Mouse (Mus musculus) hindbrain, embryonic 15.5 days (tissue): Measurements from ENCODE around the gene Hdac9. TPM values are rescaled to one million over a fixed set of nuclear protein-coding genes. Genes with fewer than 3 reads are reported as not detected.

Experiments used
- ATAC-seq: fragments of 200-750 bp; cut with Nextera tagmentation; 2 replicates; pipeline ENCODE4 v1.8.0; 2017; ENCODE audit warnings: low read depth, moderate number of reproducible peaks, moderate TSS enrichment; ENCODE audit not compliant: low FRiP score
- H3K27ac ChIP-seq: fragments of 300-500 bp; sonication (generic); replicated peaks from 2 replicates; pipeline ENCODE4 v1.5.1; 2015; ENCODE audit warnings: mild to moderate bottlenecking, inconsistent platforms
- H3K27me3 ChIP-seq: fragments of 300-500 bp; sonication (generic); 2 replicates; pipeline ENCODE4 v1.6.1; 2015; ENCODE audit warnings: control low read depth, inconsistent platforms
- H3K36me3 ChIP-seq: fragments of 300-500 bp; sonication (generic); 2 replicates; pipeline ENCODE4 v1.6.1; 2015; ENCODE audit warnings: control low read depth, inconsistent platforms
- H3K4me1 ChIP-seq: fragments of 300-500 bp; sonication (generic); replicated peaks from 2 replicates; pipeline ENCODE4 v1.6.1; 2015; ENCODE audit warnings: control low read depth, inconsistent platforms
- H3K4me2 ChIP-seq: fragments of 300-500 bp; sonication (generic); 2 replicates; pipeline ENCODE4 v1.6.1; 2015; ENCODE audit warnings: moderate library complexity, mild to moderate bottlenecking, inconsistent platforms
- H3K4me3 ChIP-seq: fragments of 300-500 bp; sonication (generic); 2 replicates; pipeline ENCODE4 v1.5.1; 2015; ENCODE audit warnings: mild to moderate bottlenecking, inconsistent platforms
- H3K9ac ChIP-seq: fragments of 300-500 bp; sonication (generic); 2 replicates; pipeline ENCODE4 v1.6.1; 2015; ENCODE audit warnings: inconsistent platforms
- H3K9me3 ChIP-seq: fragments of 300-500 bp; sonication (generic); 2 replicates; pipeline ENCODE4 v1.6.1; 2016; ENCODE audit warnings: control low read depth, inconsistent platforms
- WGBS: fragments of 180-500 bp; shearing (Covaris S2); methylation state at CpG from one replicate; pipeline ENCODE4 v1.1.7; 2015; 5-methylcytosine and 5-hydroxymethylcytosine counted together
- polyA plus RNA-seq: library from polyadenylated mRNA; unstranded; fragments of >200 nt; fragmentation: Nextera tagmentation; extraction: Ambion mirVana; gene quantifications from 2 replicates; pipeline ENCODE4 v1.2.1, GENCODE M21; 2015

The Hdac9 gene
- polyA plus RNA-seq, 1 experiment from 2014 or later, result 12.3 TPM

- H3K4me3 ChIP-seq, result no peak overlapping the region
- H3K27me3 ChIP-seq, result no peaks in the 10 kb centered on the region
- no peak overlapping the region for H3K9ac ChIP-seq
- no peaks in the 10 kb centered on the region for H3K36me3 ChIP-seq
- H3K9me3 ChIP-seq, result no peaks in the 10 kb centered on the region
- no peak overlapping the region for H3K4me2 ChIP-seq
- no peak for ATAC-seq
- no peaks in the 10 kb centered on the region for H3K4me1 ChIP-seq
- WGBS, result 80% methylated on average over 2 of the region's 2 CpGs
- H3K27ac ChIP-seq, result no peak overlapping the region
These were observed 113.2 kb downstream of the Hdac9 start for GRCm38 (mm10) chr12:34803721-34804120.

- H3K4me2 ChIP-seq, result no peak overlapping the region
- H3K36me3 ChIP-seq, result no peaks in the 10 kb centered on the region
- H3K4me1 ChIP-seq, result no peaks in the 10 kb centered on the region
- no peak overlapping the region for H3K9ac ChIP-seq
- no peaks in the 10 kb centered on the region for H3K9me3 ChIP-seq
- no peak for ATAC-seq
- no peaks in the 10 kb centered on the region for H3K27me3 ChIP-seq
- no peak overlapping the region for H3K4me3 ChIP-seq
- no peak overlapping the region for H3K27ac ChIP-seq
- WGBS, result 78% methylated on average over 4 of the region's 4 CpGs
These were observed 114.6 kb downstream of the Hdac9 start for GRCm38 (mm10) chr12:34802308-34802707.

GRCm38 (mm10) chr12:34801752-34802151 is 115.1 kb downstream of the Hdac9 start:
- Histone ChIP-seq H3K36me3 (no peaks in the 10 kb centered on the region), H3K27me3 (no peaks in the 10 kb centered on the region), H3K4me3 (no peak overlapping the region), H3K27ac (no peak overlapping the region), H3K4me1 (no peaks in the 10 kb centered on the region), H3K9ac (no peak overlapping the region), H3K4me2 (no peak overlapping the region), H3K9me3 (no peaks in the 10 kb centered on the region)
- no peak for ATAC-seq

GRCm38 (mm10) chr12:34797389-34797788 is 119.5 kb downstream of the Hdac9 start:
- ATAC-seq, result no peak

GRCm38 (mm10) chr12:34795487-34795886 is 121.4 kb downstream of the Hdac9 start:
- Histone ChIP-seq H3K36me3 (no peaks in the 10 kb centered on the region), H3K9me3 (no peaks in the 10 kb centered on the region), H3K9ac (no peak overlapping the region), H3K4me3 (no peak overlapping the region), H3K27me3 (no peaks in the 10 kb centered on the region), H3K4me2 (no peak overlapping the region), H3K27ac (no peak overlapping the region), H3K4me1 (peaks cover 13% of the 10 kb centered on the region)
- ATAC-seq, result no peak
- WGBS, result 70% methylated on average over 4 of the region's 4 CpGs

More at GRCm38 (mm10) chr12:34797389-34797788, 119.5 kb downstream of the Hdac9 start:
- H3K4me2 ChIP-seq, result no peak overlapping the region
- no peaks in the 10 kb centered on the region for H3K9me3 ChIP-seq
- 67% methylated on average over 2 of the region's 2 CpGs for WGBS
- H3K9ac ChIP-seq, result no peak overlapping the region
- H3K36me3 ChIP-seq, result no peaks in the 10 kb centered on the region
- no peak overlapping the region for H3K4me3 ChIP-seq
- H3K27ac ChIP-seq, result no peak overlapping the region
- H3K27me3 ChIP-seq, result no peaks in the 10 kb centered on the region
- H3K4me1 ChIP-seq, result no peaks in the 10 kb centered on the region

GRCm38 (mm10) chr12:34792113-34792452 is 124.8 kb downstream of the Hdac9 start:
- ATAC-seq, result 0 out of 2 replicates have a peak, but pooled peaks have one; percentile 8
- no peaks in the 10 kb centered on the region for H3K36me3 ChIP-seq
- H3K4me2 ChIP-seq, result no peak overlapping the region
- H3K27ac ChIP-seq, result no peak overlapping the region
- no peaks in the 10 kb centered on the region for H3K9me3 ChIP-seq
- no peaks in the 10 kb centered on the region for H3K27me3 ChIP-seq
- H3K4me1 ChIP-seq, result peaks cover 13% of the 10 kb centered on the region
- H3K4me3 ChIP-seq, result no peak overlapping the region
- WGBS, result 49% methylated on average over 3 of the region's 3 CpGs
- no peak overlapping the region for H3K9ac ChIP-seq

GRCm38 (mm10) chr12:34791213-34792112 is 125.4 kb downstream of the Hdac9 start:
- ATAC-seq, result peak; percentile 48; the same call in 1 of the 2 replicates
- Histone ChIP-seq H3K4me2 (no peak overlapping the region), H3K9me3 (no peaks in the 10 kb centered on the region), H3K4me3 (no peak overlapping the region), H3K27me3 (no peaks in the 10 kb centered on the region), H3K27ac (0 out of 2 replicates have a peak overlapping the region, but pooled peaks have one; percentile 25), H3K4me1 (peaks cover 13% of the 10 kb centered on the region), H3K9ac (no peak overlapping the region), H3K36me3 (no peaks in the 10 kb centered on the region)
- 73% methylated on average over 10 of the region's 10 CpGs for WGBS

GRCm38 (mm10) chr12:34789031-34789982 is 127.6 kb downstream of the Hdac9 start:
- Histone ChIP-seq H3K9ac (no peak overlapping the region), H3K9me3 (no peaks in the 10 kb centered on the region), H3K27me3 (no peaks in the 10 kb centered on the region), H3K4me2 (no peak overlapping the region), H3K4me1 (peaks cover 13% of the 10 kb centered on the region), H3K4me3 (no peak overlapping the region), H3K36me3 (no peaks in the 10 kb centered on the region), H3K27ac (no peak overlapping the region)
- ATAC-seq, result no peak
- 86% methylated on average over 10 of the region's 10 CpGs for WGBS

- Histone ChIP-seq H3K9me3 (no peaks in the 10 kb centered on the region), H3K4me2 (no peak overlapping the region), H3K9ac (no peak overlapping the region), H3K4me3 (no peak overlapping the region), H3K4me1 (peaks cover 13% of the 10 kb centered on the region), H3K36me3 (no peaks in the 10 kb centered on the region), H3K27ac (no peak overlapping the region), H3K27me3 (no peaks in the 10 kb centered on the region)
- no peak for ATAC-seq
These were observed 129.5 kb downstream of the Hdac9 start for GRCm38 (mm10) chr12:34787380-34787779.

- 90% methylated on average over 6 of the region's 6 CpGs for WGBS
- ATAC-seq, result no peak
These were observed 133.3 kb downstream of the Hdac9 start for GRCm38 (mm10) chr12:34783574-34783973.

GRCm38 (mm10) chr12:34779368-34779957 is 137.4 kb downstream of the Hdac9 start:
- Histone ChIP-seq H3K4me3 (no peak overlapping the region), H3K4me1 (no peaks in the 10 kb centered on the region), H3K27ac (no peak overlapping the region), H3K4me2 (no peak overlapping the region), H3K36me3 (no peaks in the 10 kb centered on the region), H3K9ac (no peak overlapping the region), H3K9me3 (no peaks in the 10 kb centered on the region), H3K27me3 (no peaks in the 10 kb centered on the region)
- WGBS, result 87% methylated on average over 6 of the region's 6 CpGs
- no peak for ATAC-seq

More at GRCm38 (mm10) chr12:34783574-34783973, 133.3 kb downstream of the Hdac9 start:
- Histone ChIP-seq H3K27ac (no peak overlapping the region), H3K36me3 (no peaks in the 10 kb centered on the region), H3K4me2 (no peak overlapping the region), H3K4me3 (no peak overlapping the region), H3K27me3 (no peaks in the 10 kb centered on the region), H3K4me1 (no peaks in the 10 kb centered on the region), H3K9me3 (no peaks in the 10 kb centered on the region), H3K9ac (no peak overlapping the region)

GRCm38 (mm10) chr12:34776170-34776569 is 140.7 kb downstream of the Hdac9 start:
- Histone ChIP-seq H3K27me3 (no peaks in the 10 kb centered on the region), H3K9ac (no peak overlapping the region), H3K36me3 (no peaks in the 10 kb centered on the region), H3K27ac (no peak overlapping the region), H3K9me3 (no peaks in the 10 kb centered on the region), H3K4me3 (no peak overlapping the region), H3K4me2 (no peak overlapping the region), H3K4me1 (no peaks in the 10 kb centered on the region)
- WGBS, result 51% methylated on average over 3 of the region's 3 CpGs
- ATAC-seq, result no peak
